Mouse (Mus musculus): ENCODE data around the gene 9130213A22Rik. TPM values are rescaled to one million over a fixed set of nuclear protein-coding genes. Genes with fewer than 3 reads are reported as not detected.

Gene 9130213A22Rik
- 1.0 and 1.6 TPM in 2 replicates for total RNA-seq (2014; rRNA removed)
- polyA plus RNA-seq (2015; fragmentation: Nextera tagmentation; extraction: Ambion mirVana): 1.2 and 1.4 TPM in 2 replicates

DNA sequence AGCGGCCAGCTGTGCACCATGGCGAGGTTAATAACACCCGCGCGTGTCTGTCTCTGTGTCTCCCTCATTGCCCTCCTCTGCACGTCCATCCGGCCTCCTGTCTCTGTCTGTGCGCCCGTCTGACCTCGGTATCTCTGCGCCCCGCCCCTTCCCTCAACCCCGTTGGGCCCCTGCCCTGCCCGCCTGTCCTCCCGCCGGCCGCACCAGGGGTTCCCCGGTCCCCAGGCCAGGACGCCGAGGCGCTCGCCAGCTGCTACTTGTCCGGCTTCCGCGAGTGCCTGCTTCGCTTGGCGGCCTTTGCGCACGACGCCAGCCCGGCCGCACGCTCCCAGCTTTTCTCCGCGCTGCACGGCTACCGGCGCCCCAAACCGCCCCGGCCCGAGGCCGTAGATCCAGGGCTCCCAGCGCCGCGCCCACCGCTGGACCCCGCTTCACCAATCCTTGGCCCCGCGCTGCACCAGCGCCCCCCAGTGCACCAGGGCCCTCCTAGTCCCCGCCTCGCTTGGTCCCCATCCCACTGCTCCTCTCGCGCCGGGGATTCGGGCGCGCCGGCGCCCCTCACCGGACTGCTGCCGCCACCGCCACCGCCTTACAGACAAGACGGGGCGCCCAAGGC is at the start of gene 9130213A22Rik:
TSS of gene 9130213A22Rik (minus strand) at position 254 of the 616 bp plus-strand sequence.
- Histone ChIP-seq H3K4me2 (ENCODE audit: low read depth, low read length, poor library complexity, severe bottlenecking) (peak within 1 kb of the TSS; percentile 98), H3K9ac (replicated peaks; ENCODE audit: low read length, poor library complexity, severe bottlenecking) (peak within 1 kb of the TSS; percentile 70), H3K27ac (ENCODE audit: low read depth, low read length) (peak within 1 kb of the TSS; percentile 66), H3K27me3 (ENCODE audit: insufficient read depth, low read length) (peaks cover 4% of the 10 kb centered on the region; the same call in 1 of the 2 replicates), H3K9me3 (ENCODE audit: low read length) (no peaks in the 10 kb centered on the region), H3K36me3 (ENCODE audit: insufficient read depth, low read length) (no peaks in the 10 kb centered on the region), H3K4me1 (ENCODE audit: insufficient read depth, low read length) (peaks cover 16% of the 10 kb centered on the region), H3K4me3 (ENCODE audit: low read depth, low read length) (peak within 1 kb of the TSS; percentile 67)
- ATAC-seq (ENCODE audit: low FRiP score): peak; percentile 62
- TF ChIP-seq CTCF (IDR thresholded peaks at IDR 0.05): peak; percentile 72
- under 1% methylated on average over 52 of the region's 66 CpGs for WGBS
- peak; percentile 90 for DNase-seq (ENCODE audit: low spot score)

DNA sequence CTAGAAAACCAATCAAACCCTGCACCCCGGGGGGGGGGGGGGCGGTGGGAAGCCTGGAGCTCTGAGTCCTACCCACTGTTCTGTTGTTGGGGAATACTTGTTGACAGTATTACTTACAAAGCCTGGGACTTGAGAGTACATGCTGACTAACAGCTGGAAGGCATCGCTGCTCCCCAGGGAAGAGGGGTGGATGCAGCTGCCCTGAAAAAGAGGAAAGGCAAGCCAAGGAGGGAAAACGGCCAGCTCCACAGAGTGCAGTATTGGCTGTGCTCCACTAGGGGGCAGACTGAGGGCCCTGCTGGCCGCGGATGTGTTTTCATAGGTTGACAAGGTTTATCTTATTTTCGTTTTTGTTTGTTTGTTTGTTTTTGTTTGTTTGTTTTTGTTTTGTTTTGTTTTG is 49.2 kb upstream of the 9130213A22Rik start:
- peak; percentile 88 for TF ChIP-seq CTCF (IDR thresholded peaks at IDR 0.05)
- Histone ChIP-seq H3K4me3 (ENCODE audit: low read depth, low read length) (no peak overlapping the region), H3K4me2 (ENCODE audit: low read depth, low read length, poor library complexity, severe bottlenecking) (no peak overlapping the region), H3K9me3 (ENCODE audit: low read length) (no peaks in the 10 kb centered on the region), H3K36me3 (ENCODE audit: insufficient read depth, low read length) (no peaks in the 10 kb centered on the region), H3K27me3 (ENCODE audit: insufficient read depth, low read length) (no peaks in the 10 kb centered on the region), H3K27ac (ENCODE audit: low read depth, low read length) (no peak overlapping the region), H3K9ac (replicated peaks; ENCODE audit: low read length, poor library complexity, severe bottlenecking) (no peak overlapping the region), H3K4me1 (ENCODE audit: insufficient read depth, low read length) (no peaks in the 10 kb centered on the region)
- WGBS: 24% methylated on average over 7 of the region's 7 CpGs
- peak; percentile 47 for DNase-seq (ENCODE audit: low spot score)
- ATAC-seq (ENCODE audit: low FRiP score): no peak

DNA sequence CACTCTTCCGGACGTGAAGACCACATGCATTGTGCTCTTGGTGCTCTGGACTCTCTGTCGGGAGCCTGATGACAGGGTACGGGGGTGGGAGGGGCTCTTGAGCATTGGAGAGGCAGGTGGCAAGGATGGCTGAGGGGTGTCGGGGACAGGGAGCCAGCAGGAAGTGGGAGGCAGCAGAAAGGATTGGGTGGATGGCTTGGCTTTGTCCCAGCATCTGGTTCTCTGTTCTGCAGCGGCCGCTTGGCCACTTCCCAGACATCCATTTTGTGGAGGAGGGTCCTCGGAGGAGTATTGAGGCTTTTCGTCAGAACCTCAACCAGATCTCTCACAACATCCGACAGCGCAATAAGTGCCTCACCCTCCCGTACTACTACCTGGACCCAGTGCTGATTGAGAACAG is 46.9 kb upstream of the 9130213A22Rik start:
- no peak for DNase-seq (ENCODE audit: low spot score)
- no peak for TF ChIP-seq CTCF (IDR thresholded peaks at IDR 0.05)
- WGBS: 87% methylated on average over 12 of the region's 12 CpGs

DNA sequence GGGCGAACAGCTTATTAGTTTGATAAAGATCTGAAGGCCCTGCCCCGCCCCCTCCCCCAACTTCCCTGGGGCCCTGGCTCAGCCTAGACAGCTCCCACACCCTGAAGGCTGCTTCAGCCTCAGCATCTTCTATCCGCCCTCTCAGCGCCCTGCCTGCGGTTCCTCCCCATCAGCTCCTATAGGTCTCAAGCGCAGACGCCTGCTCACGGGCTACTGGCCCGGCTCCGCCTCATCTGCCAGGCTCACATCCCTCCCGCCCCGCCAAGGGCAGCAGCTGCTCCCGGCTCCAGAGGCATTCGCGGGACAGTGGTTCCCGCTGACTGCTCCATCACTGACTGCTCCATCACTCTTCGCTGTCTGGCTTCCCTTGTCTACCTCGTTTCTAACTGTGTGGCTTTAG is 34.4 kb upstream of the 9130213A22Rik start, which contains the start of gene Alox12b:
TSS of gene Alox12b (plus strand) at position 190 of the 400 bp plus-strand sequence.
- no peaks in the 10 kb centered on the region for H3K36me3 ChIP-seq (ENCODE audit: insufficient read depth, low read length)
- no peak for ATAC-seq (ENCODE audit: low FRiP score)
- H3K9ac ChIP-seq (replicated peaks; ENCODE audit: low read length, poor library complexity, severe bottlenecking): 0 out of 2 replicates have a peak within 1 kb of the TSS, but pooled peaks have one; percentile 42
- 4% methylated on average over 18 of the region's 18 CpGs for WGBS
- H3K4me3 ChIP-seq (ENCODE audit: low read depth, low read length): peak within 1 kb of the TSS; percentile 23
- no peaks in the 10 kb centered on the region for H3K9me3 ChIP-seq (ENCODE audit: low read length)
- TF ChIP-seq CTCF (IDR thresholded peaks at IDR 0.05): no peak
- H3K27ac ChIP-seq (ENCODE audit: low read depth, low read length): no peak within 1 kb of the TSS
- H3K27me3 ChIP-seq (ENCODE audit: insufficient read depth, low read length): peaks cover 19% of the 10 kb centered on the region; the same call in 1 of the 2 replicates
- peak within 1 kb of the TSS; percentile 51 for H3K4me2 ChIP-seq (ENCODE audit: low read depth, low read length, poor library complexity, severe bottlenecking)
- H3K4me1 ChIP-seq (ENCODE audit: insufficient read depth, low read length): peaks cover 3% of the 10 kb centered on the region; the same call in 1 of the 2 replicates
- DNase-seq (ENCODE audit: low spot score): peak; percentile 54

More for the DNA sequence above, 46.9 kb upstream of the 9130213A22Rik start:
- H3K27ac ChIP-seq (ENCODE audit: low read depth, low read length): no peak overlapping the region
- ATAC-seq (ENCODE audit: low FRiP score): no peak
- H3K4me3 ChIP-seq (ENCODE audit: low read depth, low read length): no peak overlapping the region
- no peaks in the 10 kb centered on the region; the same call in 1 of the 2 replicates for H3K27me3 ChIP-seq (ENCODE audit: insufficient read depth, low read length)
- no peaks in the 10 kb centered on the region for H3K36me3 ChIP-seq (ENCODE audit: insufficient read depth, low read length)
- no peaks in the 10 kb centered on the region for H3K9me3 ChIP-seq (ENCODE audit: low read length)
- H3K4me2 ChIP-seq (ENCODE audit: low read depth, low read length, poor library complexity, severe bottlenecking): no peak overlapping the region
- H3K9ac ChIP-seq (replicated peaks; ENCODE audit: low read length, poor library complexity, severe bottlenecking): no peak overlapping the region
- no peaks in the 10 kb centered on the region for H3K4me1 ChIP-seq (ENCODE audit: insufficient read depth, low read length)

DNA sequence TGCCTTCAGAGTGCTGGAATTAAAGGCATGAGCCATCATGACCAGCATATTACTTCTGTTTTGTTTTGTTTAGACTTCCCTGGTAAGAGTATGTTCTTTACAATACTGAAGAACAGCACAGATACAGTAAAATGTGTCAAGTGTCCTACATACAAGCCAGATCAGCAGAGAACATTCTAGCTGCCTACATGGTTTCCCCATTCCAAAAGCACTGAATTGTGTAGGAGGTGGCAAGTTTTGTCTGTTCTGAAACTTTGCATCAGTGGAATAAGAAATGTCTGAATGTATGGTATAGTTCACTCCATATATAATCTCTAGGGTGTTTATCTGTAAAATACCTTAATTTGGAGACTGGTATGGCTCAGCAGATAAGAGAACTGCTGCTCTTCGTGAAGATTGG is 33.0 kb upstream of the 9130213A22Rik start:
- H3K4me2 ChIP-seq (ENCODE audit: low read depth, low read length, poor library complexity, severe bottlenecking): no peak overlapping the region
- H3K36me3 ChIP-seq (ENCODE audit: insufficient read depth, low read length): no peaks in the 10 kb centered on the region
- ATAC-seq (ENCODE audit: low FRiP score) (no peak), DNase-seq (ENCODE audit: low spot score) (no peak)
- peaks cover 3% of the 10 kb centered on the region; the same call in 1 of the 2 replicates for H3K4me1 ChIP-seq (ENCODE audit: insufficient read depth, low read length)
- 52% methylated on average over 1 of the region's 1 CpGs for WGBS
- H3K27me3 ChIP-seq (ENCODE audit: insufficient read depth, low read length): peaks cover 19% of the 10 kb centered on the region; the same call in 1 of the 2 replicates
- H3K9me3 ChIP-seq (ENCODE audit: low read length): no peaks in the 10 kb centered on the region
- no peak overlapping the region for H3K27ac ChIP-seq (ENCODE audit: low read depth, low read length)
- no peak overlapping the region for H3K9ac ChIP-seq (replicated peaks; ENCODE audit: low read length, poor library complexity, severe bottlenecking)
- TF ChIP-seq CTCF (IDR thresholded peaks at IDR 0.05): no peak
- H3K4me3 ChIP-seq (ENCODE audit: low read depth, low read length): no peak overlapping the region

DNA sequence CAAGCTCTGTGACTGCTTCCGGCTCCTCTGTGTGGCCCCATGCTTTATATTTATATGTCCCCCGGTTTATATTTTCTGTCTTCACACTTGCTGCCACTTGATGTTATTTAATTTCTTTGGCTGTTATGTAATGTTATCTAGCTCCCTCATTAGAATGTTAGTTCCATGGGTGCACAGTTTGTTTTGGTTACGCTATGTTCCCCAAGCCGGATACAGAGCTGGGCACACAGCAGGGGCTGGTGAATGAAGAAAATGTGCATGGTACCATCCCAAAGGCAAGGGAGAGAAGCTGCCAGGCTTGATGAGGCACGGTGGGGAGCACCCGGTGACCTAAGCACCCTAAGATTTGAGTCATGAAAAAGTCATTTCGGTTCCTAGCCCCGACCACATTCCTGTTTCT is 31.4 kb upstream of the 9130213A22Rik start:
- H3K4me3 ChIP-seq (ENCODE audit: low read depth, low read length): no peak overlapping the region

More for the DNA sequence above, 31.4 kb upstream of the 9130213A22Rik start:
- ATAC-seq (ENCODE audit: low FRiP score) (no peak), DNase-seq (ENCODE audit: low spot score) (no peak)
- Histone ChIP-seq H3K4me1 (ENCODE audit: insufficient read depth, low read length) (peaks cover 3% of the 10 kb centered on the region; the same call in 1 of the 2 replicates), H3K4me2 (ENCODE audit: low read depth, low read length, poor library complexity, severe bottlenecking) (no peak overlapping the region), H3K36me3 (ENCODE audit: insufficient read depth, low read length) (no peaks in the 10 kb centered on the region), H3K9me3 (ENCODE audit: low read length) (no peaks in the 10 kb centered on the region), H3K9ac (replicated peaks; ENCODE audit: low read length, poor library complexity, severe bottlenecking) (no peak overlapping the region), H3K27ac (ENCODE audit: low read depth, low read length) (no peak overlapping the region), H3K27me3 (ENCODE audit: insufficient read depth, low read length) (peaks cover 19% of the 10 kb centered on the region; the same call in 1 of the 2 replicates)
- WGBS: 85% methylated on average over 8 of the region's 8 CpGs
- TF ChIP-seq CTCF (IDR thresholded peaks at IDR 0.05): no peak

Data from midbrain, postnatal 0 days (tissue).